Mouse (Mus musculus): ENCODE measurements around the gene Olfr187.
"Not testable (repeated sequence)": the region's sequence is repeated elsewhere in the genome, so short reads cannot be mapped to it uniquely, and the experiment has no call there.

The Olfr187 gene

DNA sequence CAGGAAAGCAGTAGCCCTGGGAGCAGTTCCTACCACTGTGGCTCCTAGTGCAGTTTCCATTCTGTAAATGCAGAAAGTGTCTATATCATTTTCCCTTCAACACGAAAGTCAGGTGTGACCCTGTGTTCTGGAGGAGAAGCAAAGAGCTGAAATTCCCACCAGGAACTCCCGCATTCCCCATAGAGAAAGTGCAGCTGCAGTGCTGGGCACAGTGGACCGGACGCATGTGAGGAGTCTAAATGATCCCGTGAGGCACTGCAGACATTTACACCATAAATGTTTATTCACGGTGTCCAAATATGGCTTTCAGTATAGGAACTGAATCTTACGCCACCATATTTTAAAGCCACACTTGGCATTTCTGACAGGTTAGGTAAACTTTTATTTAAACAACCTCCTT lies at the start of gene Olfr187:
Gene Olfr187, minus strand, starts transcription at position 58 of the 400 bp plus-strand sequence.
- no peak for DNase-seq

DNA sequence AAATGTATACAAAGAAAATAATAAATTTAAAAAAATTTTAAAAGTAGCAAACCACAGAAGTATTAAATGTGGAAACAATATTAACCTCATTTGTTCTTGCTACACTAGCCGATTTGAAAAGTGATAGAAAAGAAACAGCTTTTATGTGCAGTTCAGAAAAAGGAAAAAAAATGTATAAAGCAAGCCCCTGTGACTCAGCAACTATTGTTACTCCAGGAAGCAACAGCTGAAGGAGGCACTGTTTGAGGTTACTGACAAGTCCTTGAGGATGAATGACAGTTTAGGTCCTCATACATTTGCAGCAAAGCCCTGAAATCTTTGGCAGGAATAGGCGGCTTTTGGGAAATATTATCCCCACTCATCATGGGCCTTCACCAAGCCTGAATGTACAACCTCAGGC lies 41.5 kb upstream of the Olfr187 start:
- DNase-seq, result not testable (repeated sequence)

DNA sequence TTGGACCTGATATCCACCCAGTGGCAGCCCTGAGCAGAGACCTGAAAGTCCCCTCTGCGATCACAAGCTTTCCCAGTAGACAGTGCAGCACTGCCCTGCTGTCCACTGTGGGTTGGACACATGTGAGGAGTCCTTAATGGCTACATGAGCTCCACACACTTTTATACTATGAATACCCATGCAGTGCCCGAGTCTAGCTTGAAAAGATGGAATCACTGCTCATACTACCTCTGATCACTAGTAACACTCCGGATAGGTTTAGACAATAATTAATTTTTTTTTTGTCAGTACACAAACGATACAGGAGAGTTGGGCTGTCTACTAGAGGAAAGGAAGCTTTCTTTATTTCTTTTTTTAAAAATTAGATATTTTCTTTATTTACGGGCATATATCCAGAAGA lies 38.3 kb upstream of the Olfr187 start, which contains the start of gene Olfr190:
Gene Olfr190, minus strand, starts transcription at position 101 of the 400 bp plus-strand sequence.
- DNase-seq, result no peak

GRCm38 (mm10) chr16:59073520-59073919 lies 34.0 kb upstream of the Olfr187 start:
- no peak for DNase-seq

- no peak for DNase-seq
Measured at GRCm38 (mm10) chr16:59071755-59072154, 32.2 kb upstream of the Olfr187 start.

- DNase-seq, result not testable (repeated sequence)
Measured at GRCm38 (mm10) chr16:59062411-59062810, 22.8 kb upstream of the Olfr187 start.

DNA sequence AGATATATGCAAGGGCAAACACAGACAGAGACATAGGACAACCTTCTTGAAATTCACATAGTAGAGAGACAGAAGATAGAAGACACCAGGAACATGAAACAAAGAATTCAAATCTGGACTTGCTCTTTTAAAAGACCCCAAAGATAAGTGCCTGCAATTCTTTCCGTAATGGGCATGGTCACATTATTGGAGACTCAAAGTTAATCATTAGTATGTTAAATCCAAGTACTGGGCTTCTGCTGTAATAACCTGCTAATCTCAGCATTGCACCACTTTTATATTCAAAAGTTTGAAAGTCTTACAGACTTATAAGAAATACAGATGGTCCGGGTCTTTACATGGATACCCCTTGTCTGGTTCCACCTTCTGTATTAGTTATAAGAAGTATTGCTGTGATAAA lies 9.7 kb upstream of the Olfr187 start:
- DNase-seq, result not testable (repeated sequence)

- no peak for DNase-seq
Measured at GRCm38 (mm10) chr16:59048860-59049259, 9.3 kb upstream of the Olfr187 start.

DNA sequence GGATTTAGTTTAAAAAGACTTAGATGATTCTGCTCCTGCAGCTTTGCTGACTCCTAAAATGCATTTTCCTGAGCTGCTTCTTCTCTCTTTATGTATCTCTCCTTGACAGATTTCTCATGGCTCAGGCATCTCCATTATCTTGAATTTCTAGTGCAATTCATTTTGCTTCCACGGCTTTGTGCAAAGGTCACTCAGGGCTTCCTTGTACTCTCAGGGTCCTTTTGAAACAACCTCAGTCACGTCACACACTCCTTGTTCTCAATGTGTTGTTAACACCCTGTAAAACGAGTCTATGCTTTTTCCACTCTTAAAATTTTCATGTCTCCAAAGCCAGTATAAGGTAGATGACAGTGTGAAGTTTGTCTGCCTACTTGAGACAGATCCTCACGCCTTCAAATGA lies 8.0 kb upstream of the Olfr187 start:
- DNase-seq, result no peak

DNA sequence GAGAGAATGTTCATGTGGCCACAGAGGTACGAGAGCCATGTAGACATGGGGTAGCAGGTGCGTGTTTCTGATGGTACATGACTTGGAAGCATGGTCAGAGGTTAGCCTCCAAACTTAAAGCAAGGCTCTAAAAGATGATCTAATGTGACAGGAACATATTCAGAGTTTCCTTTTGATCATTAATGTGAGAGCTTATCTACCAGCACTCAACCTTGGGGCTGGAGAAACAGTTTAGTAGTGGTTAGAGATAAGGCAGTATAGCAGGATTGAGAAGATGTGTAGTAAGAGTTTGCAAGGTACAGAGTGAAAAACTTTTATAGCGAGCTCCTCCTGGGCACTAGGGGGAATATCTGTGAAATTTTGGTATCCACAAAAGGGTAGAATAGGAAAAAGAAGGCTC lies 6.3 kb upstream of the Olfr187 start:
- no peak for DNase-seq

DNA sequence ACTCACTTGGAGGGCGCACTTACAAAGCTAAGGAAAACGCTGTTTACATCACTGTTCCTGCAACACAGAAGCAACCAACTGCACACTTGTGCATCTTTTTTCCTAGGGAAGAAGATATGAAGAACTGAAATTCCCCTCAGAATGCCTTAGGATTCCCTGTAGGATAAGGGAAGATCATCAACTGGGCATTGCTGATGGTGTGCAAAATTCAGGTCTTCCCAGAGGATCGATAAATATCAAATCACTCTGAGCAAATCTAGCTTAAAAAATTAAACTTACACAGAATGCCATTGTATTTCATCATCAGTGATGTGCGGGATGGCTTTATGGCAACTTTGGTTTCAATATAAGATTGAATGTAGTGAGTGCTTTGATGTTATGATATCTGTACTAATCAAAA lies 9.4 kb downstream of the Olfr187 start, which contains the start of gene Olfr186:
Gene Olfr186, minus strand, starts transcription at position 101 of the 400 bp plus-strand sequence.
- DNase-seq, result no peak

- DNase-seq, result no peak
Measured at GRCm38 (mm10) chr16:59013357-59014018, 26.1 kb downstream of the Olfr187 start.

DNA sequence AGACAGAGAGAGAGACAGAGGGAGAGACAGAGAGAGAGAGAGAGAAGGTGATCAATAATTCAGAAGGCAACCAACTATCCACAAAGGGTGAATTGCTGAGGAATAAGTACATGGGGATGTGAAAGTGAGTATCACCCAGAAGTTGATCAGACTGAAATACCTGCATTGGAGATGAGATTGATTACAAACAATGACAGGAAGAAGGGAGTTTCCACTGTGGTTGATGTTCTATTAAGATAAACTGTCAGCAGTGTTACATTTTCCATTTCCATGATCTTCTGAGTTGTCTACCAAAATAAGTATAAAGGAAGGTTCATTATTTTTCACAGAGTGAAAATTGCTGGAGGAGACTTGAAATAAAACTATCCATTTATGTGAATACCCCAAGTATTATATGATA lies 32.4 kb downstream of the Olfr187 start:
- DNase-seq, result no peak

GRCm38 (mm10) chr16:58995057-58995456 lies 44.5 kb downstream of the Olfr187 start, which contains the start of gene Olfr183:
Gene Olfr183 (plus strand): TSS chr16:58995357.
- DNase-seq, result no peak
